Mouse (Mus musculus) myocyte (in vitro differentiated cells): Measurements from ENCODE around the gene Tulp3. TPM values are rescaled to one million over a fixed set of nuclear protein-coding genes. Genes with fewer than 3 reads are reported as not detected.
A peak's percentile ranks its signal among the peaks of the same experiment; 100 is the strongest.

Source experiments
- H3K27me3 ChIP-seq: one replicate; pipeline ENCODE4 v1.6.1; 2011; ENCODE audit not compliant: control insufficient read depth, insufficient read depth, insufficient read length
- H3K36me3 ChIP-seq: one replicate; pipeline ENCODE4 v1.6.1; 2011; ENCODE audit not compliant: control insufficient read depth, insufficient read depth
- H3K4me2 ChIP-seq: one replicate; pipeline ENCODE4 v1.6.1; 2011; ENCODE audit warnings: low read depth, control low read depth
- H3K4me3 ChIP-seq: one replicate; pipeline ENCODE4 v1.5.1; 2011; ENCODE audit warnings: mild to moderate bottlenecking, control low read depth, moderate library complexity
- H3K79me2 ChIP-seq: one replicate; pipeline ENCODE4 v1.6.1; 2011; ENCODE audit not compliant: control insufficient read depth, insufficient read depth
- H3ac ChIP-seq: one replicate; pipeline ENCODE4 v1.6.1; 2011; ENCODE audit not compliant: control insufficient read depth, insufficient read length
- CEBPB ChIP-seq: IDR thresholded peaks from 2 replicates; pipeline ENCODE4 v1.6.1; 2011; ENCODE audit warnings: mild to moderate bottlenecking, moderate library complexity; ENCODE audit not compliant: poor library complexity, insufficient read depth, severe bottlenecking
- E2F4 ChIP-seq: IDR thresholded peaks from one replicate; pipeline ENCODE4 v1.6.1; 2011; ENCODE audit warnings: mild to moderate bottlenecking, control low read depth, moderate library complexity; ENCODE audit not compliant: insufficient read depth
- MAX ChIP-seq: IDR thresholded peaks from one replicate; pipeline ENCODE4 v1.6.1; 2011; ENCODE audit warnings: low read depth, mild to moderate bottlenecking, control low read depth
- MYOD1 ChIP-seq, 3 experiments: IDR thresholded peaks; one replicate each; pipeline ENCODE4 v1.6.1; 2011; ENCODE audit warnings: control low read depth in 2 of 3, low read depth in 2 of 3, mild to moderate bottlenecking in 2 of 3, moderate library complexity in 1 of 3; ENCODE audit not compliant: insufficient read length in 2 of 3, control insufficient read depth in 1 of 3
- MYOG ChIP-seq, 3 experiments: IDR thresholded peaks; one replicate each; pipeline ENCODE4 v1.6.1; 2011; ENCODE audit warnings: control low read depth in 2 of 3, low read depth in 2 of 3, mild to moderate bottlenecking in 2 of 3; ENCODE audit not compliant: insufficient read length in 2 of 3, control insufficient read depth in 1 of 3, insufficient read depth in 1 of 3
- POLR2A ChIP-seq: IDR thresholded peaks from one replicate; pipeline ENCODE4 v1.6.1; 2011; ENCODE audit warnings: low read depth, mild to moderate bottlenecking, control low read depth, moderate library complexity; ENCODE audit not compliant: insufficient read length
- POLR2AphosphoS2 ChIP-seq: IDR thresholded peaks from one replicate; pipeline ENCODE4 v1.6.1; 2011; ENCODE audit warnings: low read depth, control low read depth; ENCODE audit not compliant: insufficient read length
- REST ChIP-seq: IDR thresholded peaks from one replicate; pipeline ENCODE4 v1.6.1; 2011; ENCODE audit warnings: mild to moderate bottlenecking, control low read depth, moderate library complexity; ENCODE audit not compliant: insufficient read depth, insufficient read length
- SRF ChIP-seq: IDR thresholded peaks from one replicate; pipeline ENCODE4 v1.6.1; 2011; ENCODE audit warnings: low read depth; ENCODE audit not compliant: control insufficient read depth, insufficient read length
- TCF12 ChIP-seq: IDR thresholded peaks from one replicate; pipeline ENCODE4 v1.6.1; 2011; ENCODE audit warnings: mild to moderate bottlenecking, control low read depth; ENCODE audit not compliant: poor library complexity, insufficient read depth, severe bottlenecking
- TCF3 ChIP-seq: IDR thresholded peaks from one replicate; pipeline ENCODE4 v1.6.1; 2011; ENCODE audit warnings: low read depth, control low read depth; ENCODE audit not compliant: insufficient read length
- USF1 ChIP-seq: IDR thresholded peaks from one replicate; pipeline ENCODE4 v1.6.1; 2011; ENCODE audit warnings: low read depth, mild to moderate bottlenecking, control low read depth, moderate library complexity
- polyA plus RNA-seq: library from polyadenylated mRNA; unstranded; fragments of >200 nt; fragmentation: generic; extraction: Trizol; gene quantifications from one replicate; pipeline ENCODE4 v1.2.1, GENCODE M21; 2012; ENCODE audit warnings: missing spikeins

The Tulp3 gene
- polyA plus RNA-seq, 1 experiment, result 22.3 TPM

DNA sequence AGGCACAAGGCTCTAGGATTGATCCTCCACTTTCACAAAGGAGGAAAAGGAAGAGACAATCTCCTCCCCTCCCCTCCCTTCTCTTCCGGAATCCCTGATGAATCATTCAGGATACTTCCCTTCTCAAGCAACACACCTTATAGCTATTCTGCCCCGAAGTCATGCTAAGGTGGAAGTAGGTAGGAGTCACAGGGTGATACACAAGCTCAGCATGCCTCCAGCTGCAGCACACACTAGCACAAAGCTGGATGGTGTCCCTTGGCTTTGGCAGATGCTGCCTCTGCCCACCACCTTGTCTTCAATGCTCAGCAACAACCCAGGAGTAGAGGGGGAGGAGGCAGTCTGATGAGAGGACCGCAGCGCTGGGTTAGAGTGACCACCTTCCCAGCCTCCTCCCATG is 76.6 kb downstream of the Tulp3 start:
- H3K79me2 ChIP-seq, result peaks cover 71% of the 10 kb centered on the region
- no peak overlapping the region for H3ac ChIP-seq
- H3K36me3 ChIP-seq, result no peaks in the 10 kb centered on the region
- TF ChIP-seq MYOG (IDR thresholded peaks at IDR 0.05; ENCODE audit: control insufficient read depth in 1 of 3, insufficient read depth in 1 of 3, insufficient read length in 2 of 3, low read depth in 2 of 3) (no peak), MYOD1 (IDR thresholded peaks at IDR 0.05; ENCODE audit: control insufficient read depth in 1 of 3, insufficient read length in 2 of 3, low read depth in 2 of 3) (no peak), POLR2AphosphoS2 (peak; percentile 57), SRF (no peak), TCF3 (no peak), POLR2A (no peak), E2F4 (no peak), REST (no peak)
- no peak overlapping the region for H3K4me3 ChIP-seq
- H3K4me2 ChIP-seq, result peak overlapping the region; percentile 36
- H3K27me3 ChIP-seq, result no peaks in the 10 kb centered on the region

DNA sequence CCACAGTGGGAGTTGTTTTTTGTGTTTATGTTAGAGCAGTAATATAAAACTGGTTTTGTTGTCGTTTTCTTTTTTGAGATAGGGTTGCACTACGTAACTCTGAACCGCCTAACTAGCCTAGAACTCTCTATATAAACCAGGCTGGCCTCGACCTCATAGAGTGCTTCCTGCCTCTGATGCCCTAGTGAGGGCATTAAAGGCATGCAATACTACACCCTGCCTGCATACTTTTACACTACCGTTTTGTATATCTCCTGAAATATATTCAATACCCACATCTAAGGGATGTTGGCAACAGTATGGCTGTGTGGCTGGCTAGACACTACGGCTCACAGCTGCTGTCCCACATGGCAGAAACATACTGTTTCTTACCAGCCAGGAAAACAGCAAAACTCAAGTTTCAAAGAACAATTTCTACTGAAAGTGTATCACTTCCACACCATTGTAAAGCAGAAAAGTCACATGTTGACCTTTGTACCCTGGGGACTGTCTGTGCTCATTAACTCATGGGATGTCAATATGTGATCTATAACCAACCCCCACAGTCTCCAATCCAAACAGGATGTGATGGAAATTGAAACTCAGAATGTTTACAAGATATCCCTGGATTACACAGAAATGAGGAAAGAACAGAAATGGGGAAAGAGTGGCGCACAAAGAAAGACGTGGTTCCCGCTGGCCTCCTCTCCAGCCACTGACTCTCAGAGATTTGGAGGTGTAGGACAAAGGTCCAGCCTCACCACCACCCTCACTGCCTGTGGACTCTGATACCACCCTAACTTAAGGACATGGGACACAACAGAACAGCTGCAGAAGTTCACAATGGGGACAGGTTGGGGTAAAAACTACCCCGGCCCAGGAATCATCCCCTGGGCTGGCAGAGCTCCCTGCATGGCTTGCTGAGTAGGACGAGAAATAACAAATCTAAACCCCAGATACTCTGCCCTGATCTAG is 78.2 kb downstream of the Tulp3 start:
- H3K27me3 ChIP-seq, result no peaks in the 10 kb centered on the region
- no peak overlapping the region for H3K4me3 ChIP-seq
- TF ChIP-seq MYOD1 (IDR thresholded peaks at IDR 0.05; ENCODE audit: control insufficient read depth in 1 of 3, insufficient read length in 2 of 3, low read depth in 2 of 3) (peak in 2 of 3 experiments; percentile 53 to 67), MAX (no peak), POLR2A (no peak), TCF12 (no peak), TCF3 (no peak), MYOG (IDR thresholded peaks at IDR 0.05; ENCODE audit: control insufficient read depth in 1 of 3, insufficient read depth in 1 of 3, insufficient read length in 2 of 3, low read depth in 2 of 3) (peak in 1 of 3 experiments; percentile 24), SRF (no peak)
- H3K36me3 ChIP-seq, result peaks cover 9% of the 10 kb centered on the region
- no peak overlapping the region for H3ac ChIP-seq
- H3K4me2 ChIP-seq, result peak overlapping the region; percentile 26
- H3K79me2 ChIP-seq, result peaks cover 70% of the 10 kb centered on the region

- peak overlapping the region; percentile 20 for H3K4me2 ChIP-seq
- TF ChIP-seq SRF (no peak), E2F4 (no peak), TCF3 (no peak), MYOD1 (IDR thresholded peaks at IDR 0.05; ENCODE audit: control insufficient read depth in 1 of 3, insufficient read length in 2 of 3, low read depth in 2 of 3) (peak in 1 of 3 experiments; percentile 9), USF1 (no peak), POLR2A (no peak), POLR2AphosphoS2 (peak; percentile 47)
These were observed 79.3 kb downstream of the Tulp3 start for GRCm38 (mm10) chr6:128276349-128276748.

GRCm38 (mm10) chr6:128275506-128276064 is 80.1 kb downstream of the Tulp3 start:
- Histone ChIP-seq H3ac (no peak overlapping the region), H3K36me3 (peaks cover 9% of the 10 kb centered on the region), H3K4me2 (peak overlapping the region; percentile 64), H3K27me3 (no peaks in the 10 kb centered on the region), H3K4me3 (no peak overlapping the region), H3K79me2 (peaks cover 62% of the 10 kb centered on the region)
- TF ChIP-seq CEBPB (no peak), SRF (no peak), E2F4 (no peak), MYOD1 (IDR thresholded peaks at IDR 0.05; ENCODE audit: control insufficient read depth in 1 of 3, insufficient read length in 2 of 3, low read depth in 2 of 3) (peak in 2 of 3 experiments; percentile 48 to 75), POLR2A (peak; percentile 34), TCF12 (peak; percentile 77), POLR2AphosphoS2 (peak; percentile 70), TCF3 (peak; percentile 24), MYOG (IDR thresholded peaks at IDR 0.05; ENCODE audit: control insufficient read depth in 1 of 3, insufficient read depth in 1 of 3, insufficient read length in 2 of 3, low read depth in 2 of 3) (peak; percentile 7 to 80 (median 57))

More at GRCm38 (mm10) chr6:128276349-128276748, 79.3 kb downstream of the Tulp3 start:
- H3K36me3 ChIP-seq, result peaks cover 9% of the 10 kb centered on the region
- H3K27me3 ChIP-seq, result no peaks in the 10 kb centered on the region
- no peak overlapping the region for H3K4me3 ChIP-seq
- no peak overlapping the region for H3ac ChIP-seq
- peaks cover 63% of the 10 kb centered on the region for H3K79me2 ChIP-seq
